Comparison of ENCODE assay signal across 8 mouse cellular contexts in genomic region chr4:12170986-12171317, GRCm38 (mm10). TPM values are rescaled to one million over a fixed set of nuclear protein-coding genes. Genes with fewer than 3 reads are reported as not detected.
A peak's percentile ranks its signal among the peaks of the same experiment; 100 is the strongest.
DNase-seq lines count a peak whose midpoint lies in the region; ATAC-seq and TF ChIP-seq lines count a peak whose summit lies in the region.

No protein-coding gene starts in this region.

- DNase-seq in heart, adult 9 months (ENCODE audit: low spot score in 2 of 2): no peak
- DNase-seq in CH12.LX (ENCODE audit: extremely low read depth): no peak
- no peak for DNase-seq in forebrain, embryonic 14.5 days (ENCODE audit: low spot score)
- no peak for DNase-seq in frontal cortex, postnatal 25 days (ENCODE audit: low spot score in 2 of 2)
- DNase-seq in gastrocnemius, postnatal 4 days (ENCODE audit: low spot score in 2 of 2): no peak
- no peak for DNase-seq in spleen, postnatal 4 days (ENCODE audit: low spot score in 2 of 2)

- 16% methylated on average over 9 of the region's 9 CpGs for WGBS in heart, embryonic 12.5 days
- WGBS in forebrain, embryonic 14.5 days: 7% methylated on average over 9 of the region's 9 CpGs
- WGBS in liver, embryonic 15.5 days (ENCODE audit: insufficient replicate concordance): 25% methylated on average over 9 of the region's 9 CpGs

- TF ChIP-seq CTCF in CH12.LX (conservative IDR thresholded peaks at IDR 0.05 in 1 of 2, IDR thresholded peaks at IDR 0.05 in 1 of 2; ENCODE audit: low read depth in 2 of 2, low read length in 2 of 2): no peak

- H3K9me3 ChIP-seq in heart, embryonic 12.5 days (replicated peaks): no peaks in the 10 kb centered on the region
- H3K9me3 ChIP-seq in CH12.LX (replicated peaks; ENCODE audit: low read length): peaks cover 2% of the 10 kb centered on the region
- no peaks in the 10 kb centered on the region for H3K9me3 ChIP-seq in forebrain, embryonic 14.5 days (replicated peaks; ENCODE audit: control insufficient read depth, low read length)
- no peaks in the 10 kb centered on the region for H3K9me3 ChIP-seq in liver, embryonic 15.5 days (replicated peaks)

- dilution Hi-C loops in CH12.LX (cut with MboI; ENCODE audit: extremely low pct_ligation_motif_present, extremely low pct_unique_long_range_greater_than_20kb, low sequenced_read_pairs): no loop called here

- in situ Hi-C loops in CH12.LX (cut with MboI; ENCODE audit: low pct_ligation_motif_present, low pct_unique_long_range_greater_than_20kb, low sequenced_read_pairs): no loop called here

- H3K36me3 ChIP-seq in heart, embryonic 12.5 days: peaks cover 23% of the 10 kb centered on the region
- H3K36me3 ChIP-seq in CH12.LX (replicated peaks in 1 of 2; ENCODE audit: control insufficient read depth in 1 of 2, insufficient read depth in 1 of 2, low read length in 1 of 2): peaks cover 0 to 13% of the 10 kb centered on the region in 2 experiments
- H3K36me3 ChIP-seq in forebrain, embryonic 14.5 days (ENCODE audit: control insufficient read depth, insufficient read depth, low read length): peaks cover 24% of the 10 kb centered on the region
- peaks cover 5% of the 10 kb centered on the region; the same call in 1 of the 2 replicates for H3K36me3 ChIP-seq in liver, embryonic 15.5 days (replicated peaks)

- TF ChIP-seq RAD21 in CH12.LX (IDR thresholded peaks at IDR 0.05; ENCODE audit: low read depth, low read length): no peak

- peak overlapping the region; percentile 78 for H3K4me3 ChIP-seq in heart, embryonic 12.5 days
- peak overlapping the region; percentile 62 to 65 (median 65) for H3K4me3 ChIP-seq in CH12.LX (replicated peaks in 1 of 3; ENCODE audit: low read depth in 2 of 3, low read length in 2 of 3, poor library complexity in 1 of 3)
- H3K4me3 ChIP-seq in forebrain, embryonic 14.5 days (ENCODE audit: low read depth, low read length): peak overlapping the region; percentile 81
- H3K4me3 ChIP-seq in liver, embryonic 15.5 days (replicated peaks): peak overlapping the region; percentile 65

- H3K27me3 ChIP-seq in heart, embryonic 12.5 days (replicated peaks): no peaks in the 10 kb centered on the region
- no peaks in the 10 kb centered on the region for H3K27me3 ChIP-seq in CH12.LX (replicated peaks)
- no peaks in the 10 kb centered on the region for H3K27me3 ChIP-seq in forebrain, embryonic 14.5 days (replicated peaks; ENCODE audit: control insufficient read depth, insufficient read depth, low read length)
- H3K27me3 ChIP-seq in liver, embryonic 15.5 days: peaks cover 8% of the 10 kb centered on the region

- no peak for TF ChIP-seq POLR2A in CH12.LX (IDR thresholded peaks at IDR 0.05; ENCODE audit: low read depth, low read length)

- peaks cover 6% of the 10 kb centered on the region for H3K4me1 ChIP-seq in heart, embryonic 12.5 days (replicated peaks)
- no peaks in the 10 kb centered on the region for H3K4me1 ChIP-seq in CH12.LX (ENCODE audit: control insufficient read depth in 1 of 2, insufficient read depth in 2 of 2)
- peaks cover 8% of the 10 kb centered on the region for H3K4me1 ChIP-seq in forebrain, embryonic 14.5 days (ENCODE audit: control insufficient read depth, insufficient read depth, low read length)
- H3K4me1 ChIP-seq in liver, embryonic 15.5 days (replicated peaks): peaks cover 6% of the 10 kb centered on the region; the same call in 1 of the 2 replicates

- H3K79me2 ChIP-seq in CH12.LX (replicated peaks; ENCODE audit: control insufficient read depth, extremely low read depth, insufficient read depth, poor library complexity, severe bottlenecking): peaks cover 3% of the 10 kb centered on the region; the same call in 1 of the 2 replicates

- peak overlapping the region; percentile 79 for H3K27ac ChIP-seq in heart, embryonic 12.5 days (ENCODE audit: poor library complexity, severe bottlenecking)
- H3K27ac ChIP-seq in CH12.LX (ENCODE audit: insufficient read depth, low read depth): no peak overlapping the region
- peak overlapping the region; percentile 93 for H3K27ac ChIP-seq in forebrain, embryonic 14.5 days (ENCODE audit: low read depth, low read length)
- H3K27ac ChIP-seq in liver, embryonic 15.5 days (replicated peaks): no peak overlapping the region

- H3K9ac ChIP-seq in heart, embryonic 12.5 days: peak overlapping the region; percentile 88
- H3K9ac ChIP-seq in CH12.LX (ENCODE audit: insufficient read depth, low read depth): peak overlapping the region; percentile 68
- peak overlapping the region; percentile 99 for H3K9ac ChIP-seq in forebrain, embryonic 14.5 days (ENCODE audit: low read length)
- H3K9ac ChIP-seq in liver, embryonic 15.5 days: peak overlapping the region; percentile 61

- no peak for ATAC-seq in heart, embryonic 12.5 days (ENCODE audit: insufficient number of reproducible peaks, low FRiP score)
- 0 out of 2 replicates have a peak, but pooled peaks have one; percentile 6 for ATAC-seq in forebrain, embryonic 14.5 days
- no peak for ATAC-seq in liver, embryonic 15.5 days (ENCODE audit: insufficient read depth)

- no peak for TF ChIP-seq EP300 in CH12.LX (IDR thresholded peaks at IDR 0.05; ENCODE audit: low read length)

- H3K4me2 ChIP-seq in heart, embryonic 12.5 days: peak overlapping the region; percentile 73
- peak overlapping the region; percentile 19; the same call in 1 of the 2 replicates for H3K4me2 ChIP-seq in CH12.LX (ENCODE audit: insufficient read depth, low read depth, poor library complexity, severe bottlenecking)
- peak overlapping the region; percentile 70 for H3K4me2 ChIP-seq in forebrain, embryonic 14.5 days (ENCODE audit: low read length)
- peak overlapping the region; percentile 77 for H3K4me2 ChIP-seq in liver, embryonic 15.5 days

TF ChIP-seq in CH12.LX, 34 proteins besides CTCF, POLR2A, EP300 and RAD21:
- TF ChIP-seq NRF1 (IDR thresholded peaks at IDR 0.05; ENCODE audit: low read depth, low read length): no peak
- TF ChIP-seq MXI1 (IDR thresholded peaks at IDR 0.05; ENCODE audit: low read depth, low read length): no peak
- no peak for TF ChIP-seq ZMIZ1 (IDR thresholded peaks at IDR 0.05; ENCODE audit: low read depth, low read length)
- TF ChIP-seq KAT2A (IDR thresholded peaks at IDR 0.05; ENCODE audit: insufficient replicate concordance, low read length): no peak
- no peak for TF ChIP-seq RCOR1 (conservative IDR thresholded peaks at IDR 0.05; ENCODE audit: low read depth, low read length)
- no peak for TF ChIP-seq NELFE (IDR thresholded peaks at IDR 0.05; ENCODE audit: low read depth, low read length)
- TF ChIP-seq CHD1 (IDR thresholded peaks at IDR 0.05; ENCODE audit: low read depth, low read length): no peak
- TF ChIP-seq USF1 (IDR thresholded peaks at IDR 0.05; ENCODE audit: low read depth, low read length): no peak
- TF ChIP-seq PAX5 (IDR thresholded peaks at IDR 0.05; ENCODE audit: low read length): no peak
- no peak for TF ChIP-seq TCF12 (IDR thresholded peaks at IDR 0.05; ENCODE audit: low read depth, low read length)
- no peak for TF ChIP-seq TBP (conservative IDR thresholded peaks at IDR 0.05; ENCODE audit: low read depth, low read length)
- no peak for TF ChIP-seq JUN (IDR thresholded peaks at IDR 0.05; ENCODE audit: insufficient read depth, low read depth, low read length)
- no peak for TF ChIP-seq CHD2 (IDR thresholded peaks at IDR 0.05; ENCODE audit: low read length)
- no peak for TF ChIP-seq ZC3H11A (IDR thresholded peaks at IDR 0.05; ENCODE audit: low read depth, low read length)
- TF ChIP-seq GABPA (IDR thresholded peaks at IDR 0.05; ENCODE audit: insufficient replicate concordance, low read depth, low read length): no peak
- no peak for TF ChIP-seq UBTF (IDR thresholded peaks at IDR 0.05; ENCODE audit: low read depth, low read length)

RNA-seq across cellular contexts. Expression of gene Fam92a, which starts 0.9 kb away (rescaled TPM):
- polyA plus RNA-seq in heart, embryonic 12.5 days (2016; fragmentation: Nextera tagmentation; extraction: Ambion mirVana): 77.4 and 81.5 TPM in 2 replicates
- total RNA-seq in CH12.LX (2012; rRNA removed): 20.0 and 21.2 TPM in 2 replicates
- 41.0 and 46.0 TPM in 2 replicates for total RNA-seq in CH12.LX (2014; rRNA removed)
- polyA plus RNA-seq in CH12.LX (2012; ENCODE audit: insufficient read length, low read depth): 28.6 and 29.3 TPM in 2 replicates
- polyA plus RNA-seq in forebrain, embryonic 14.5 days (2014; fragmentation: Nextera tagmentation; extraction: Ambion mirVana): 88.6 and 106 TPM in 2 replicates
- polyA plus RNA-seq in liver, embryonic 15.5 days (2015; fragmentation: Nextera tagmentation; extraction: Ambion mirVana): 14.6 and 15.4 TPM in 2 replicates
- total RNA-seq in gastrocnemius, postnatal 4 days (2021): 10 to 100 TPM; 35.6 to 42.4 TPM

RNA-seq across cellular contexts. Expression of gene Rbm12b1, which starts 30.9 kb away (rescaled TPM):
- polyA plus RNA-seq in heart, embryonic 12.5 days (2016; fragmentation: Nextera tagmentation; extraction: Ambion mirVana): 6.4 and 7.9 TPM in 2 replicates
- total RNA-seq in CH12.LX (2012; rRNA removed): 10.1 and 11.9 TPM in 2 replicates
- total RNA-seq in CH12.LX (2014; rRNA removed): 13.6 and 14.4 TPM in 2 replicates
- polyA plus RNA-seq in CH12.LX (2012; ENCODE audit: insufficient read length, low read depth): 8.2 and 10.0 TPM in 2 replicates
- polyA plus RNA-seq in forebrain, embryonic 14.5 days (2014; fragmentation: Nextera tagmentation; extraction: Ambion mirVana): 8.5 and 11.2 TPM in 2 replicates
- 1.6 and 2.0 TPM in 2 replicates for polyA plus RNA-seq in liver, embryonic 15.5 days (2015; fragmentation: Nextera tagmentation; extraction: Ambion mirVana)
- total RNA-seq in gastrocnemius, postnatal 4 days (2021): 10 to 100 TPM in 1 of 2 experiments, 1 to 10 TPM in 1; 9.9 to 10.8 TPM

Comparison
In these comparisons a context has a peak if more than half of its experiments do, and no peak if none do; other contexts are left out.
1. H3K27ac ChIP-seq: peak in heart, embryonic 12.5 days (single experiment) and forebrain, embryonic 14.5 days (single experiment); none in CH12.LX (single experiment) and liver, embryonic 15.5 days (single experiment).
2. H3K4me2 ChIP-seq: peak in every context shown above with its lines; median percentile 77 in liver, embryonic 15.5 days; 73 in heart, embryonic 12.5 days; 70 in forebrain, embryonic 14.5 days; 19 in CH12.LX.
3. Peak in every context shown above with its lines, with median percentiles within 50 percentile points of each other: H3K4me3 ChIP-seq and H3K9ac ChIP-seq.